Mouse (Mus musculus) MEL (cell line): ENCODE data around the gene Trmt61a. TPM values are rescaled to one million over a fixed set of nuclear protein-coding genes. Genes with fewer than 3 reads are reported as not detected.

Experiments
- DNase-seq: peaks from one replicate; pipeline ENCODE4 v3.0.0; 2011; ENCODE audit warnings: low read depth, low spot score
- H3K27ac ChIP-seq: 2 replicates; pipeline ENCODE4 v1.5.1; 2012; ENCODE audit warnings: low read depth, mild to moderate bottlenecking, control low read depth, low read length, moderate library complexity; ENCODE audit not compliant: control insufficient read depth
- H3K27me3 ChIP-seq, 2 experiments: fragments of 150-350 bp in 1 of 2; sonication (generic) in 1 of 2; 2 replicates each; pipeline ENCODE4 v1.6.1; 2012; ENCODE audit warnings: low read length in 2 of 2, mild to moderate bottlenecking in 2 of 2, improper control_type of control experiment in 1 of 2, moderate library complexity in 1 of 2; ENCODE audit not compliant: insufficient read depth in 2 of 2, control insufficient read depth in 1 of 2
- H3K36me3 ChIP-seq, 2 experiments: 2 replicates each; pipeline ENCODE4 v1.6.1; 2012 to 2014; ENCODE audit warnings: low read length in 2 of 2, improper control_type of control experiment in 1 of 2, inconsistent platforms in 1 of 2, mild to moderate bottlenecking in 1 of 2; ENCODE audit not compliant: insufficient read depth in 2 of 2, control insufficient read depth in 1 of 2
- H3K4me1 ChIP-seq, 2 experiments: fragments of 150-350 bp in 1 of 2; sonication (generic) in 1 of 2; 2 replicates each; pipeline ENCODE4 v1.6.1; 2012; ENCODE audit warnings: low read length in 2 of 2, improper control_type of control experiment in 1 of 2, mild to moderate bottlenecking in 1 of 2; ENCODE audit not compliant: insufficient read depth in 2 of 2, control insufficient read depth in 1 of 2
- H3K4me3 ChIP-seq, 2 experiments: fragments of 150-350 bp in 1 of 2; sonication (generic) in 1 of 2; 2 replicates each; pipeline ENCODE4 v1.5.1; 2012; ENCODE audit warnings: low read depth in 2 of 2, low read length in 2 of 2, mild to moderate bottlenecking in 2 of 2, moderate library complexity in 2 of 2, control low read depth in 1 of 2, improper control_type of control experiment in 1 of 2; ENCODE audit not compliant: control insufficient read depth in 1 of 2, insufficient read depth in 1 of 2
- H3K79me2 ChIP-seq: 2 replicates; pipeline ENCODE4 v1.6.1; 2012; ENCODE audit warnings: mild to moderate bottlenecking, low read length, moderate library complexity; ENCODE audit not compliant: control insufficient read depth, poor library complexity, insufficient read depth
- H3K9ac ChIP-seq: 2 replicates; pipeline ENCODE4 v1.6.1; 2012; ENCODE audit warnings: low read depth, mild to moderate bottlenecking, control low read depth, low read length, moderate library complexity; ENCODE audit not compliant: control insufficient read depth, poor library complexity, severe bottlenecking
- H3K9me3 ChIP-seq: fragments of 150-350 bp; sonication (generic); replicated peaks from 2 replicates; pipeline ENCODE4 v1.6.1; 2012; ENCODE audit warnings: mild to moderate bottlenecking, low read length, improper control_type of control experiment, moderate library complexity; ENCODE audit not compliant: insufficient read depth
- BHLHE40 ChIP-seq: IDR thresholded peaks from 2 replicates; pipeline ENCODE4 v1.6.1; 2012; ENCODE audit warnings: low read depth, mild to moderate bottlenecking, inconsistent platforms, low read length, improper control_type of control experiment, borderline replicate concordance
- CHD1 ChIP-seq: IDR thresholded peaks from 2 replicates; pipeline ENCODE4 v1.6.1; 2012; ENCODE audit warnings: low read depth, mild to moderate bottlenecking, inconsistent platforms, low read length, improper control_type of control experiment
- CHD2 ChIP-seq: IDR thresholded peaks from 2 replicates; pipeline ENCODE4 v1.6.1; 2011; ENCODE audit warnings: low read length, improper control_type of control experiment
- CTCF ChIP-seq, 3 experiments: IDR thresholded peaks in 2 of 3; conservative IDR thresholded peaks in 1 of 3; 2 replicates each; pipeline ENCODE4 v1.5.1; 2011 to 2012; ENCODE audit warnings: low read length in 3 of 3, low read depth in 2 of 3, mild to moderate bottlenecking in 2 of 3, improper control_type of control experiment in 1 of 3, inconsistent platforms in 1 of 3, mixed read lengths in 1 of 3, moderate library complexity in 1 of 3; ENCODE audit not compliant: control insufficient read depth in 1 of 3, insufficient read depth in 1 of 3, poor library complexity in 1 of 3, severe bottlenecking in 1 of 3
- GABPA ChIP-seq: IDR thresholded peaks from 2 replicates; pipeline ENCODE4 v1.6.1; 2012; ENCODE audit warnings: low read depth, mild to moderate bottlenecking, inconsistent platforms, low read length, improper control_type of control experiment, moderate library complexity
- JUND ChIP-seq: IDR thresholded peaks from 2 replicates; pipeline ENCODE4 v1.6.1; 2011; ENCODE audit warnings: low read depth, mild to moderate bottlenecking, improper control_type of control experiment, low read length
- MAFK ChIP-seq: IDR thresholded peaks from 2 replicates; pipeline ENCODE4 v1.6.1; 2011; ENCODE audit warnings: low read depth, mild to moderate bottlenecking, low read length, improper control_type of control experiment, borderline replicate concordance
- MEF2A ChIP-seq: IDR thresholded peaks from 2 replicates; pipeline ENCODE4 v1.6.1; 2014; ENCODE audit warnings: low read depth, mild to moderate bottlenecking, inconsistent platforms, low read length, improper control_type of control experiment; ENCODE audit not compliant: poor library complexity, insufficient replicate concordance, severe bottlenecking; ENCODE audit errors: extremely low read depth
- MYB ChIP-seq: IDR thresholded peaks from 2 replicates; pipeline ENCODE4 v1.6.1; 2011; ENCODE audit warnings: mild to moderate bottlenecking, low read depth, low read length, improper control_type of control experiment
- MYC ChIP-seq: IDR thresholded peaks from 2 replicates; pipeline ENCODE4 v1.6.1; 2011; ENCODE audit warnings: low read depth, mild to moderate bottlenecking, low read length, improper control_type of control experiment, moderate library complexity
- NRF1 ChIP-seq: IDR thresholded peaks from 2 replicates; pipeline ENCODE4 v1.6.1; 2014; ENCODE audit warnings: low read depth, mild to moderate bottlenecking, inconsistent platforms, low read length, improper control_type of control experiment, moderate library complexity; ENCODE audit not compliant: poor library complexity, insufficient read depth, severe bottlenecking
- RCOR1 ChIP-seq: IDR thresholded peaks from 2 replicates; pipeline ENCODE4 v1.6.1; 2012; ENCODE audit warnings: low read depth, mild to moderate bottlenecking, inconsistent platforms, low read length, improper control_type of control experiment
- SIN3A ChIP-seq: IDR thresholded peaks from 2 replicates; pipeline ENCODE4 v1.6.1; 2012; ENCODE audit warnings: low read length, improper control_type of control experiment, inconsistent platforms
- TCF12 ChIP-seq: IDR thresholded peaks from 2 replicates; pipeline ENCODE4 v1.6.1; 2014; ENCODE audit warnings: low read depth, mild to moderate bottlenecking, inconsistent platforms, low read length, improper control_type of control experiment, moderate library complexity
- UBTF ChIP-seq: IDR thresholded peaks from 2 replicates; pipeline ENCODE4 v1.6.1; 2012; ENCODE audit warnings: low read depth, mild to moderate bottlenecking, inconsistent platforms, low read length, improper control_type of control experiment, moderate library complexity, borderline replicate concordance; ENCODE audit not compliant: insufficient read depth
- USF2 ChIP-seq, 2 experiments: IDR thresholded peaks; 2 replicates each; pipeline ENCODE4 v1.6.1; 2011 to 2012; ENCODE audit warnings: improper control_type of control experiment in 2 of 2, low read length in 2 of 2, borderline replicate concordance in 1 of 2, inconsistent platforms in 1 of 2, low read depth in 1 of 2, mild to moderate bottlenecking in 1 of 2; ENCODE audit not compliant: insufficient read depth in 1 of 2
- ZC3H11A ChIP-seq: IDR thresholded peaks from 2 replicates; pipeline ENCODE4 v1.6.1; 2012; ENCODE audit warnings: low read depth, mild to moderate bottlenecking, inconsistent platforms, low read length, improper control_type of control experiment
- ZMIZ1 ChIP-seq: IDR thresholded peaks from 2 replicates; pipeline ENCODE4 v1.6.1; 2012; ENCODE audit warnings: low read depth, mild to moderate bottlenecking, inconsistent platforms, low read length, improper control_type of control experiment, moderate library complexity
- polyA plus RNA-seq, 2 experiments: library from polyadenylated mRNA; stranded (reverse) in 1 of 2; unstranded in 1 of 2; fragments of >175 nt in 1 of 2; fragments of >200 nt in 1 of 2; gene quantifications; 2 replicates each; pipeline versions ENCODE4 v1.2.1 to v1.2.4; 2012; ENCODE audit warnings: low replicate concordance in 2 of 2, low read depth in 1 of 2; ENCODE audit not compliant: insufficient read length in 2 of 2, insufficient read depth in 1 of 2, missing spikeins in 1 of 2
- total RNA-seq: library from RNA; depleted of rRNA; stranded (reverse); fragments of 300-350 nt; gene quantifications from 2 replicates; pipeline ENCODE4 v1.2.3, GENCODE M21; 2012

The Trmt61a gene
- total and polyA plus RNA-seq, 3 experiments, result 41.4 to 77.5 TPM; not detected in 1

GRCm38 (mm10) chr12:111672176-111672575, 5.7 kb upstream of the Trmt61a start, which contains the start of gene Ckb:
Gene Ckb (minus strand): TSS chr12:111672338.
- TF ChIP-seq MYB, result no peak
- no peak for TF ChIP-seq MAFK
- TF ChIP-seq ZC3H11A, result no peak
- TF ChIP-seq CHD1, result no peak
- no peak for TF ChIP-seq CHD2
- no peak for TF ChIP-seq SIN3A
- TF ChIP-seq MEF2A, result no peak
- no peak for TF ChIP-seq MYC
- H3K4me3 ChIP-seq, result no peak within 1 kb of the TSS
- H3K4me1 ChIP-seq, result peaks cover 8 to 17% of the 10 kb centered on the region in 2 experiments
- H3K36me3 ChIP-seq, result peaks cover 0 to 12% of the 10 kb centered on the region in 2 experiments; a peak in 2 of 4 replicates
- H3K27me3 ChIP-seq, result no peaks in the 10 kb centered on the region
- H3K9me3 ChIP-seq, result no peaks in the 10 kb centered on the region
- H3K27ac ChIP-seq, result no peak within 1 kb of the TSS
- DNase-seq, result no peak
- no peak within 1 kb of the TSS for H3K9ac ChIP-seq
- no peaks in the 10 kb centered on the region; the same call in 1 of the 2 replicates for H3K79me2 ChIP-seq

- Histone ChIP-seq H3K9me3 (no peaks in the 10 kb centered on the region), H3K4me1 (peaks cover 8 to 17% of the 10 kb centered on the region in 2 experiments), H3K4me3 (no peak overlapping the region), H3K27ac (no peak overlapping the region), H3K79me2 (peaks cover under 1% of the 10 kb centered on the region; the same call in 1 of the 2 replicates), H3K9ac (no peak overlapping the region), H3K27me3 (no peaks in the 10 kb centered on the region), H3K36me3 (peaks cover 0 to 12% of the 10 kb centered on the region in 2 experiments; a peak in 2 of 4 replicates)
- no peak for TF ChIP-seq ZMIZ1
- no peak for TF ChIP-seq RCOR1
- no peak for TF ChIP-seq CTCF (IDR thresholded peaks at IDR 0.05 in 2 of 3, conservative IDR thresholded peaks at IDR 0.05 in 1 of 3; ENCODE audit: control insufficient read depth in 1 of 3, insufficient read depth in 1 of 3, low read depth in 2 of 3, low read length in 3 of 3, poor library complexity in 1 of 3, severe bottlenecking in 1 of 3)
- no peak for TF ChIP-seq BHLHE40
- TF ChIP-seq UBTF, result no peak
- no peak for TF ChIP-seq MYC
- no peak for TF ChIP-seq TCF12
- no peak for TF ChIP-seq USF2 (IDR thresholded peaks at IDR 0.05; ENCODE audit: borderline replicate concordance in 1 of 2, insufficient read depth in 1 of 2, low read depth in 1 of 2, low read length in 2 of 2)
- TF ChIP-seq NRF1, result no peak
- no peak for TF ChIP-seq JUND
- TF ChIP-seq GABPA, result no peak
- DNase-seq, result no peak
These were observed 5.3 kb upstream of the Trmt61a start for GRCm38 (mm10) chr12:111672581-111672980.
